9 mouse cellular contexts compared by ENCODE assay signal in genomic region chr8:104631975-104632374, GRCm38 (mm10). TPM values are rescaled to one million over a fixed set of nuclear protein-coding genes. Genes with fewer than 3 reads are reported as not detected.
A peak's percentile ranks its signal among the peaks of the same experiment; 100 is the strongest.
DNase-seq lines count a peak whose midpoint lies in the region; ATAC-seq and TF ChIP-seq lines count a peak whose summit lies in the region.
"Had no signal": no experiment of that assay in that cellular context is flagged by ENCODE, and none has a peak within 500 bp of the region (broad histone marks: within the 10 kb centered on the region; RNA-seq: fewer than 3 reads in every experiment).

No protein-coding gene starts in this region.

- 30% methylated on average over 5 of the region's 5 CpGs for WGBS in liver, embryonic 13.5 days (ENCODE audit: insufficient replicate concordance)
- WGBS in liver, embryonic 11.5 days: 36% methylated on average over 5 of the region's 5 CpGs
- WGBS in heart, embryonic 10.5 days: 19% methylated on average over 5 of the region's 5 CpGs
- WGBS in limb, embryonic 14.5 days: 16% methylated on average over 5 of the region's 5 CpGs

- H3K4me1 ChIP-seq in liver, embryonic 13.5 days (replicated peaks): peaks cover 21% of the 10 kb centered on the region
- peaks cover 13% of the 10 kb centered on the region; the same call in 1 of the 2 replicates for H3K4me1 ChIP-seq in liver, embryonic 11.5 days (replicated peaks; ENCODE audit: control insufficient read depth, insufficient read depth, low read length)
- peaks cover 54% of the 10 kb centered on the region for H3K4me1 ChIP-seq in heart, embryonic 10.5 days
- peaks cover 22% of the 10 kb centered on the region; the same call in 1 of the 2 replicates for H3K4me1 ChIP-seq in limb, embryonic 14.5 days (ENCODE audit: control insufficient read depth, insufficient read depth, low read length)

- H3K9me3 ChIP-seq in liver, embryonic 13.5 days (replicated peaks): no peaks in the 10 kb centered on the region
- H3K9me3 ChIP-seq in liver, embryonic 11.5 days (ENCODE audit: control insufficient read depth, low read length): no peaks in the 10 kb centered on the region
- H3K9me3 ChIP-seq in heart, embryonic 10.5 days: no peaks in the 10 kb centered on the region
- no peaks in the 10 kb centered on the region for H3K9me3 ChIP-seq in limb, embryonic 14.5 days (ENCODE audit: control insufficient read depth, low read length)

- H3K4me2 ChIP-seq in liver, embryonic 13.5 days: peak overlapping the region; percentile 56; the same call in 1 of the 2 replicates
- H3K4me2 ChIP-seq in liver, embryonic 11.5 days: no peak overlapping the region
- H3K4me2 ChIP-seq in limb, embryonic 14.5 days (replicated peaks; ENCODE audit: low read depth, low read length, severe bottlenecking): peak overlapping the region; percentile 69

- H3K36me3 ChIP-seq in liver, embryonic 13.5 days: no peaks in the 10 kb centered on the region
- no peaks in the 10 kb centered on the region for H3K36me3 ChIP-seq in liver, embryonic 11.5 days (ENCODE audit: control insufficient read depth, insufficient read depth, low read length)
- peaks cover 47% of the 10 kb centered on the region for H3K36me3 ChIP-seq in heart, embryonic 10.5 days
- H3K36me3 ChIP-seq in limb, embryonic 14.5 days (ENCODE audit: control insufficient read depth, insufficient read depth, low read length): 0 out of 2 replicates have a peak, but pooled peaks cover 4% of the 10 kb centered on the region

- DNase-seq in liver, embryonic 13.5 days: no peak
- no peak for DNase-seq in liver, embryonic 11.5 days (ENCODE audit: low spot score)
- DNase-seq in NIH3T3 (ENCODE audit: low read depth): peak; percentile 28
- no peak for DNase-seq in heart, embryonic 10.5 days (ENCODE audit: low spot score)
- no peak for DNase-seq in limb, embryonic 14.5 days (ENCODE audit: low spot score)
- no peak for DNase-seq in adrenal gland, postnatal 36 days
- DNase-seq in layer of hippocampus, postnatal 25 days (ENCODE audit: extremely low spot score in 1 of 2, low spot score in 1 of 2): no peak
- no peak for DNase-seq in cerebellum, adult 18-20 months

- no peak for ATAC-seq in liver, embryonic 13.5 days (ENCODE audit: low read depth)
- ATAC-seq in liver, embryonic 11.5 days (replicated peaks; ENCODE audit: low FRiP score): no peak
- no peak for ATAC-seq in limb, embryonic 14.5 days (ENCODE audit: low FRiP score, low read depth)

- TF ChIP-seq POLR2A in limb, embryonic 14.5 days (IDR thresholded peaks at IDR 0.05; ENCODE audit: borderline replicate concordance, extremely low read depth, insufficient read depth, insufficient read length): no peak

- no peak overlapping the region for H3K4me3 ChIP-seq in liver, embryonic 13.5 days (replicated peaks)
- H3K4me3 ChIP-seq in liver, embryonic 11.5 days (ENCODE audit: low read depth, low read length): no peak overlapping the region
- H3K4me3 ChIP-seq in heart, embryonic 10.5 days: peak overlapping the region; percentile 79
- peak overlapping the region; percentile 41; the same call in 1 of the 2 replicates for H3K4me3 ChIP-seq in limb, embryonic 14.5 days (replicated peaks; ENCODE audit: low read length)

- no peak overlapping the region for H3K9ac ChIP-seq in liver, embryonic 13.5 days
- no peak overlapping the region for H3K9ac ChIP-seq in liver, embryonic 11.5 days (ENCODE audit: low read depth, low read length)
- no peak overlapping the region for H3K9ac ChIP-seq in limb, embryonic 14.5 days (ENCODE audit: low read depth, low read length, severe bottlenecking)
- H3K9ac ChIP-seq: liver, embryonic 14.5 days had no signal

- no peak overlapping the region for H3K27ac ChIP-seq in liver, embryonic 13.5 days
- no peak overlapping the region for H3K27ac ChIP-seq in liver, embryonic 11.5 days (ENCODE audit: low read depth, low read length)
- H3K27ac ChIP-seq in heart, embryonic 10.5 days: peak overlapping the region; percentile 93
- H3K27ac ChIP-seq in limb, embryonic 14.5 days (replicated peaks; ENCODE audit: low read depth, low read length): 0 out of 2 replicates have a peak overlapping the region, but pooled peaks have one; percentile 38
- H3K27ac ChIP-seq: liver, embryonic 14.5 days had no signal

- H3K27me3 ChIP-seq in liver, embryonic 13.5 days: peaks cover 30% of the 10 kb centered on the region
- H3K27me3 ChIP-seq in liver, embryonic 11.5 days (replicated peaks; ENCODE audit: control insufficient read depth, insufficient read depth, low read length): peaks cover 5% of the 10 kb centered on the region
- H3K27me3 ChIP-seq in heart, embryonic 10.5 days (ENCODE audit: insufficient read depth, poor library complexity, severe bottlenecking): peaks cover 20% of the 10 kb centered on the region; the same call in 1 of the 2 replicates
- peaks cover 6% of the 10 kb centered on the region; the same call in 1 of the 2 replicates for H3K27me3 ChIP-seq in limb, embryonic 14.5 days (ENCODE audit: control insufficient read depth, insufficient read depth, low read length)

RNA-seq across cellular contexts. Expression of gene Rrad, which starts 0.8 kb away (rescaled TPM):
- polyA plus RNA-seq in liver, embryonic 13.5 days (2015; fragmentation: Nextera tagmentation; extraction: Ambion mirVana): 0.75 and 0.82 TPM in 2 replicates
- polyA plus RNA-seq in liver, embryonic 11.5 days (2014; fragmentation: Nextera tagmentation; extraction: Ambion mirVana): 1.6 and 4.1 TPM in 2 replicates
- 200 and 322 TPM in 2 replicates for polyA plus RNA-seq in heart, embryonic 10.5 days (2016; fragmentation: Nextera tagmentation; extraction: Ambion mirVana)
- 21.4 and 22.5 TPM in 2 replicates for polyA plus RNA-seq in limb, embryonic 14.5 days (2012; rRNA removed)
- polyA plus RNA-seq in limb, embryonic 14.5 days (2014; fragmentation: Nextera tagmentation; extraction: Ambion mirVana): 27.3 and 32.4 TPM in 2 replicates
- 10 to 100 TPM in 1 of 2 experiments, 1 to 10 TPM in 1; 3.4 to 14.0 TPM for total RNA-seq in adrenal gland, postnatal 36 days (2021)
- total RNA-seq in layer of hippocampus, postnatal 25 days (2021): 1 to 10 TPM; 1.4 to 1.5 TPM

RNA-seq across cellular contexts. Expression of gene Cdh16, which starts 7.8 kb away (rescaled TPM):
- polyA plus RNA-seq in liver, embryonic 13.5 days (2015; fragmentation: Nextera tagmentation; extraction: Ambion mirVana): not detected in 2 replicates
- 0.18 and 0.34 TPM in 2 replicates for polyA plus RNA-seq in liver, embryonic 11.5 days (2014; fragmentation: Nextera tagmentation; extraction: Ambion mirVana)
- polyA plus RNA-seq in heart, embryonic 10.5 days (2016; fragmentation: Nextera tagmentation; extraction: Ambion mirVana): 8.0 and 21.0 TPM in 2 replicates
- 0.29 and 0.62 TPM in 2 replicates for polyA plus RNA-seq in limb, embryonic 14.5 days (2012; rRNA removed)
- polyA plus RNA-seq in limb, embryonic 14.5 days (2014; fragmentation: Nextera tagmentation; extraction: Ambion mirVana): 0.75 and 0.98 TPM in 2 replicates
- not detected for total RNA-seq in adrenal gland, postnatal 36 days (2021)
- total RNA-seq in layer of hippocampus, postnatal 25 days (2021): not detected

RNA-seq across cellular contexts. Expression of gene Ciao2b, which starts 9.8 kb away (rescaled TPM):
- 64.9 and 65.0 TPM in 2 replicates for polyA plus RNA-seq in liver, embryonic 13.5 days (2015; fragmentation: Nextera tagmentation; extraction: Ambion mirVana)
- polyA plus RNA-seq in liver, embryonic 11.5 days (2014; fragmentation: Nextera tagmentation; extraction: Ambion mirVana): 93.1 and 94.0 TPM in 2 replicates
- 198 and 244 TPM in 2 replicates for polyA plus RNA-seq in heart, embryonic 10.5 days (2016; fragmentation: Nextera tagmentation; extraction: Ambion mirVana)
- polyA plus RNA-seq in limb, embryonic 14.5 days (2012; rRNA removed): 71.1 and 91.9 TPM in 2 replicates
- polyA plus RNA-seq in limb, embryonic 14.5 days (2014; fragmentation: Nextera tagmentation; extraction: Ambion mirVana): 78.4 and 81.9 TPM in 2 replicates
- 10 to 100 TPM; 46.1 to 51.1 TPM for total RNA-seq in adrenal gland, postnatal 36 days (2021)
- total RNA-seq in layer of hippocampus, postnatal 25 days (2021): 10 to 100 TPM; 24.9 to 35.8 TPM

RNA-seq across cellular contexts. Expression of gene Pdp2, which starts 40.7 kb away (rescaled TPM):
- 4.4 and 5.7 TPM in 2 replicates for polyA plus RNA-seq in liver, embryonic 13.5 days (2015; fragmentation: Nextera tagmentation; extraction: Ambion mirVana)
- 10.6 and 11.1 TPM in 2 replicates for polyA plus RNA-seq in liver, embryonic 11.5 days (2014; fragmentation: Nextera tagmentation; extraction: Ambion mirVana)
- 10.9 and 11.0 TPM in 2 replicates for polyA plus RNA-seq in heart, embryonic 10.5 days (2016; fragmentation: Nextera tagmentation; extraction: Ambion mirVana)
- 4.9 and 5.0 TPM in 2 replicates for polyA plus RNA-seq in limb, embryonic 14.5 days (2012; rRNA removed)
- 9.3 and 9.7 TPM in 2 replicates for polyA plus RNA-seq in limb, embryonic 14.5 days (2014; fragmentation: Nextera tagmentation; extraction: Ambion mirVana)
- total RNA-seq in adrenal gland, postnatal 36 days (2021): 10 to 100 TPM; 30.4 to 33.0 TPM
- total RNA-seq in layer of hippocampus, postnatal 25 days (2021): 1 to 10 TPM; 7.8 to 8.1 TPM

Comparison
In these comparisons a context has a peak if more than half of its experiments do, and no peak if none do; other contexts are left out.
1. H3K27ac ChIP-seq: peak in heart, embryonic 10.5 days (single experiment) and limb, embryonic 14.5 days (single experiment); none in liver, embryonic 13.5 days (single experiment) and liver, embryonic 11.5 days (single experiment).
2. H3K4me3 ChIP-seq: peak in heart, embryonic 10.5 days (single experiment) and limb, embryonic 14.5 days (single experiment); none in liver, embryonic 13.5 days (single experiment) and liver, embryonic 11.5 days (single experiment).